Mouse (Mus musculus) midbrain, embryonic 16.5 days (tissue): ENCODE measurements around the gene Pappa. TPM values are rescaled to one million over a fixed set of nuclear protein-coding genes. Genes with fewer than 3 reads are reported as not detected.
A peak's percentile ranks its signal among the peaks of the same experiment; 100 is the strongest.

Source experiments
- ATAC-seq: fragments of 200-750 bp; cut with Nextera tagmentation; 2 replicates; pipeline ENCODE4 v1.8.0; 2017; ENCODE audit warnings: moderate TSS enrichment
- H3K27ac ChIP-seq: fragments of 300-500 bp; sonication (generic); 2 replicates; pipeline ENCODE4 v1.5.1; 2014; ENCODE audit warnings: mild to moderate bottlenecking, low read length, mixed read lengths
- H3K27me3 ChIP-seq: fragments of 300-500 bp; sonication (generic); 2 replicates; pipeline ENCODE4 v1.6.1; 2014; ENCODE audit warnings: low read depth, low read length, mixed read lengths; ENCODE audit not compliant: control insufficient read depth, insufficient read depth
- H3K36me3 ChIP-seq: fragments of 300-500 bp; sonication (generic); 2 replicates; pipeline ENCODE4 v1.6.1; 2014; ENCODE audit warnings: mild to moderate bottlenecking, low read length, moderate library complexity, mixed read lengths; ENCODE audit not compliant: control insufficient read depth, insufficient read depth
- H3K4me1 ChIP-seq: fragments of 300-500 bp; sonication (generic); 2 replicates; pipeline ENCODE4 v1.6.1; 2014; ENCODE audit warnings: mild to moderate bottlenecking, low read length, mixed read lengths; ENCODE audit not compliant: control insufficient read depth, insufficient read depth
- H3K4me2 ChIP-seq: fragments of 300-500 bp; sonication (generic); 2 replicates; pipeline ENCODE4 v1.6.1; 2014; ENCODE audit warnings: mild to moderate bottlenecking, low read length, mixed read lengths
- H3K4me3 ChIP-seq: fragments of 300-500 bp; sonication (generic); 2 replicates; pipeline ENCODE4 v1.5.1; 2014; ENCODE audit warnings: low read depth, mild to moderate bottlenecking, low read length, moderate library complexity, mixed read lengths
- H3K9ac ChIP-seq: fragments of 300-500 bp; sonication (generic); 2 replicates; pipeline ENCODE4 v1.6.1; 2014; ENCODE audit warnings: low read depth, low read length, mixed read lengths
- H3K9me3 ChIP-seq: fragments of 300-500 bp; sonication (generic); replicated peaks from 2 replicates; pipeline ENCODE4 v1.6.1; 2014; ENCODE audit warnings: mild to moderate bottlenecking, low read length, mixed read lengths; ENCODE audit not compliant: control insufficient read depth, poor library complexity, severe bottlenecking
- WGBS: fragments of 180-500 bp; shearing (Covaris S2); extraction: QIAGEN DNeasy Blood & Tissue Kit; methylation state at CpG from one replicate; pipeline ENCODE4 v1.1.7; 2014; 5-methylcytosine and 5-hydroxymethylcytosine counted together
- polyA plus RNA-seq: library from polyadenylated mRNA; unstranded; fragments of >200 nt; fragmentation: Nextera tagmentation; extraction: Ambion mirVana; gene quantifications from 2 replicates; pipeline ENCODE4 v1.2.1, GENCODE M21; 2015

Gene Pappa
- polyA plus RNA-seq, 1 experiment from 2014 or later: 0.75 TPM

- Histone ChIP-seq H3K36me3 (no peaks in the 10 kb centered on the region), H3K4me3 (no peak overlapping the region), H3K27me3 (peaks cover 3% of the 10 kb centered on the region), H3K27ac (no peak overlapping the region), H3K4me2 (no peak overlapping the region), H3K9ac (no peak overlapping the region), H3K9me3 (no peaks in the 10 kb centered on the region), H3K4me1 (no peaks in the 10 kb centered on the region)
- ATAC-seq: no peak
- 37% methylated on average over 3 of the region's 3 CpGs for WGBS
Measured at GRCm38 (mm10) chr4:65289247-65289646, 165.3 kb downstream of the Pappa start.

GRCm38 (mm10) chr4:65295741-65296140 is 171.8 kb downstream of the Pappa start:
- H3K4me1 ChIP-seq: no peaks in the 10 kb centered on the region
- no peak overlapping the region for H3K4me3 ChIP-seq
- no peak overlapping the region for H3K9ac ChIP-seq
- peaks cover 3% of the 10 kb centered on the region for H3K27me3 ChIP-seq
- no peaks in the 10 kb centered on the region for H3K9me3 ChIP-seq
- no peak overlapping the region for H3K27ac ChIP-seq
- H3K4me2 ChIP-seq: no peak overlapping the region
- 42% methylated on average over 1 of the region's 1 CpGs for WGBS
- no peaks in the 10 kb centered on the region for H3K36me3 ChIP-seq
- no peak for ATAC-seq

GRCm38 (mm10) chr4:65296356-65296967 is 172.5 kb downstream of the Pappa start:
- H3K36me3 ChIP-seq: no peaks in the 10 kb centered on the region
- H3K9me3 ChIP-seq: no peaks in the 10 kb centered on the region
- WGBS: 16% methylated on average over 7 of the region's 7 CpGs
- H3K4me3 ChIP-seq: no peak overlapping the region
- H3K27me3 ChIP-seq: peaks cover 3% of the 10 kb centered on the region
- no peak overlapping the region for H3K4me2 ChIP-seq
- no peak overlapping the region for H3K27ac ChIP-seq
- no peak overlapping the region for H3K9ac ChIP-seq
- 0 out of 2 replicates have a peak, but pooled peaks have one; percentile 6 for ATAC-seq
- no peaks in the 10 kb centered on the region for H3K4me1 ChIP-seq

DNA sequence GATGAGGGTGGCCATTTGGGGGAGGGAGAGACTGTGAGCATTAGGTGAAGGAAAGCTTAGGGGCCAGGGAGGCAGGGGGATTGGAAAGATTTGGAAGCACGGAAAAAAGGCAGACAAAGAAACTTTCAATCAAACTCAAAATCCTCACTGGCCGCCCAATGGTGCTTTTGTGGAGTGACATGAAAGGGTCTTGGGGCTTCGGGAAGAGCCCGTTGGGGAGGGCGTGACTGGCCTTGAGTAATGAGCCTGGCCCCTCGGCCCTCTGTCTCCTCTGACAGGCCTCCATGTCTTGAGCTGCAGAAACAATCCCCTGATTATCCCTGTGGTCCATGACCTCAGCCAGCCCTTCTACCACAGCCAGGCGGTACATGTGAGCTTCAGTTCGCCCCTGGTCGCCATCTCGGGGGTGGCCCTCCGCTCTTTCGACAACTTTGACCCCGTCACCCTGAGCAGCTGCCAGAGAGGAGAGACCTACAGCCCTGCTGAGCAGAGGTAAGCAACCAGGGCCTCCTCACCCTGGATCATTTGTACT is 173.1 kb downstream of the Pappa start:
- WGBS: 12% methylated on average over 13 of the region's 13 CpGs
- no peak overlapping the region for H3K4me2 ChIP-seq
- H3K9ac ChIP-seq: no peak overlapping the region
- peak; percentile 90 for ATAC-seq
- H3K27me3 ChIP-seq: peaks cover 3% of the 10 kb centered on the region
- no peaks in the 10 kb centered on the region for H3K36me3 ChIP-seq
- no peak overlapping the region for H3K27ac ChIP-seq
- H3K9me3 ChIP-seq: no peaks in the 10 kb centered on the region
- H3K4me1 ChIP-seq: no peaks in the 10 kb centered on the region
- H3K4me3 ChIP-seq: no peak overlapping the region

DNA sequence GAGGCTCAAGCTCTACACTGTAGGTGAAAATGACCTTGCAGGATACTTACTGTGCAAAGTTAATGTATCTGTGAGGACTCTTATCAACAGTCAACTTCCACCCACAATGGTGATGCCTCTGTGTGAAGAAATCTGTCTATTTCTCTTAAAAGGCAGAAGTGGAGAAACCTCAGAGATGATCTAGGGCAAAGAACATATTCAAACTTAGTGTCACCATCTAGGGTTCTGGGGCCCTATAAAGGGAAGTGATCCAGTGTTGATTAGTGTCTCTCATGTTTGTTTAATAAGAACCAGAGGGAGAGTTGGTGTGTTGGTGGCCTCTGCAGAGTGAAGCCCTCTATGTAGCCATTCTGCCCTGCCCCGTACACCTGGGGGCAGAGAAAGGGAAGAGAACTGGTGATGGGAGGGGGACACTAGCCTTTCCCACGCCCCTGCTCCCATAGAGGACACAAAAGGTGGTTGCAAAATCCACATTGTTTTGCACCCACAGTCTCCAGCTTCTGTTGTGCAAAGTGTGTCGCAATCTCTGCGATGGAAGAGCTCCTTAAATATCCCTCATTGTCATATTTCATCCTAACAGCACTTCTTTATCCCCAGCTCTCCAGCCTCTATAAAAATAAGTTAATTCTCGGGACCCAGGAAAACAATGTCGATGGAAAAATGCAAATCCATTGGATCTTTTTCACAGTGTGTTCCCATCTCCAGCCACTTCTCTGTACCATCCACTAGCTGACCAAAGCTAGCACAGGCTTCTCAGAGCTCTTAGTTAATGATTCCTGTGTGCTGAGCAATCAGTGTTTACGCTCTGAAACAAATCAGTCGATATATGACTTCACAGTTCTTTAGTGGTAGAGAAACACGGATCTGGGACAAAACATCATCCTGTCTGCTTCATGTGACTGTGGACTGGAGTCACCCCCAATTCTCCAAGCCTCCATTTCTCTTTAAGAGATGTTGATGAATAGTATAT is 174.5 kb downstream of the Pappa start:
- H3K27me3 ChIP-seq: peaks cover 3% of the 10 kb centered on the region
- no peak for ATAC-seq
- H3K4me2 ChIP-seq: no peak overlapping the region
- WGBS: 59% methylated on average over 9 of the region's 9 CpGs
- H3K36me3 ChIP-seq: no peaks in the 10 kb centered on the region
- H3K9ac ChIP-seq: no peak overlapping the region
- no peak overlapping the region for H3K4me3 ChIP-seq
- no peaks in the 10 kb centered on the region for H3K9me3 ChIP-seq
- H3K27ac ChIP-seq: no peak overlapping the region
- H3K4me1 ChIP-seq: no peaks in the 10 kb centered on the region

- no peak overlapping the region for H3K27ac ChIP-seq
- no peak overlapping the region for H3K9ac ChIP-seq
- H3K4me1 ChIP-seq: no peaks in the 10 kb centered on the region
- 62% methylated on average over 1 of the region's 1 CpGs for WGBS
- H3K27me3 ChIP-seq: peaks cover 3% of the 10 kb centered on the region
- no peaks in the 10 kb centered on the region for H3K36me3 ChIP-seq
- ATAC-seq: no peak
- H3K4me2 ChIP-seq: no peak overlapping the region
- H3K9me3 ChIP-seq: no peaks in the 10 kb centered on the region
- H3K4me3 ChIP-seq: no peak overlapping the region
Measured at GRCm38 (mm10) chr4:65299365-65299764, 175.4 kb downstream of the Pappa start.

DNA sequence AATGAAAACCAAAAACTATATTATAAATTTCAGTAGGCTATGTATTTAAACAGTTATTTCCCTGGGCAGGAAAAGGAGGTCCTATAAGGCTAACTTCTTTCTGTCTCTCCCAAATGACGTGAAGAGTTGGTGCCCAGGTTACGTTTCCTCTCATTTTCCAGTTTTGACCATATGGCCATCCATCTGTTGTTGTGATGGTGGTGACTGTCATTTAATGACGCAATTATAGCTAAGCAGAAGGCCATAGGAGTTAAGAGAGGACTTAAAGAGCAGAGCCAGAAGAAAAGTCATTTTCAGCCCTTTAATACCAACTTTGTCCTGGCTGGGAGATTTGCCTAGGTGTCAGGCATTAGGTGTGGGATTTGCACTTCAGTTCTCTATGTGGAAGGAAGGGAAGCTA is 176.5 kb downstream of the Pappa start:
- Histone ChIP-seq H3K36me3 (no peaks in the 10 kb centered on the region), H3K27ac (no peak overlapping the region), H3K27me3 (peaks cover under 1% of the 10 kb centered on the region; the same call in 1 of the 2 replicates), H3K4me2 (no peak overlapping the region), H3K4me1 (no peaks in the 10 kb centered on the region), H3K9me3 (no peaks in the 10 kb centered on the region), H3K4me3 (no peak overlapping the region), H3K9ac (no peak overlapping the region)
- 81% methylated on average over 3 of the region's 3 CpGs for WGBS
- no peak for ATAC-seq

DNA sequence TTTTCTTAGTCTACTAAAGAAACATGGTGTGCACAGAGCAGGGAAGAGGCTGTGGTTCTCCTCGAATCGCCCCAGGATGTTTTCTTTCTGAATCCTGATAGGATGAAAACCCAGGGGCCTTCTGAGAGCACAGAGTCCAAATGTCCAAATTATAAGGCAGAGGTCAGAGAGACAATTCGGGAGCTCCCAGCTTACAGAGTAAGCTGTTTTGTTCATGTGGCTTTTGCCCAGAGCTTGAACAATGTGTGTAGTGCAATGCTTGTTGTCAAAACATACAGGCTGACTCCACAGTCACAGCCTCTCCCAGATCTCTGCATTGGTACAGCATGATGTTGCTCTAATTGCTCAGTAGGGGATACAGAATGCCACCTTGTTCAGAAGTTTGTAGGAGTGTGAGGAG is 178.7 kb downstream of the Pappa start:
- Histone ChIP-seq H3K27me3 (no peaks in the 10 kb centered on the region), H3K4me1 (no peaks in the 10 kb centered on the region), H3K9me3 (no peaks in the 10 kb centered on the region), H3K9ac (no peak overlapping the region), H3K4me2 (no peak overlapping the region), H3K27ac (no peak overlapping the region), H3K36me3 (no peaks in the 10 kb centered on the region), H3K4me3 (no peak overlapping the region)
- no peak for ATAC-seq
- 51% methylated on average over 3 of the region's 3 CpGs for WGBS
